Mouse (Mus musculus) midbrain, embryonic 10.5 days (tissue): ENCODE measurements at regions not wholly inside any gene's neighbourhood (a gene's known extent, or its start where the extent isn't known, plus 50 kb on each side); places are given as distances from the start of the nearest gene placed in this dataset.

Source experiments
- DNase-seq: peaks from one replicate; pipeline ENCODE4 v3.0.0-alpha.2; 2017; ENCODE audit warnings: low spot score
- H3K27ac ChIP-seq: fragments of 300-500 bp; sonication (generic); replicated peaks from 2 replicates; pipeline ENCODE4 v1.5.1; 2016; ENCODE audit warnings: mild to moderate bottlenecking
- H3K27me3 ChIP-seq: fragments of 300-500 bp; sonication (generic); 2 replicates; pipeline ENCODE4 v1.6.1; 2016; ENCODE audit warnings: low read depth, mild to moderate bottlenecking; ENCODE audit not compliant: poor library complexity, severe bottlenecking
- H3K36me3 ChIP-seq: fragments of 300-500 bp; sonication (generic); 2 replicates; pipeline ENCODE4 v1.6.1; 2016; ENCODE audit warnings: mild to moderate bottlenecking, moderate library complexity
- H3K4me1 ChIP-seq: fragments of 300-500 bp; sonication (generic); 2 replicates; pipeline ENCODE4 v1.6.1; 2016
- H3K4me3 ChIP-seq: fragments of 300-500 bp; sonication (generic); 2 replicates; pipeline ENCODE4 v1.5.1; 2016; ENCODE audit warnings: mild to moderate bottlenecking, moderate library complexity
- H3K9me3 ChIP-seq: fragments of 300-500 bp; sonication (generic); replicated peaks from 2 replicates; pipeline ENCODE4 v1.6.1; 2016; ENCODE audit warnings: mild to moderate bottlenecking
- WGBS: fragments of 180-500 bp; shearing (Covaris S2); methylation state at CpG from one replicate; pipeline ENCODE4 v1.1.7; 2016; 5-methylcytosine and 5-hydroxymethylcytosine counted together

GRCm38 (mm10) chr13:28507783-28508182 lies 250.5 kb downstream of the Gm11361 start:
- Histone ChIP-seq H3K27ac (no peak overlapping the region), H3K9me3 (no peaks in the 10 kb centered on the region), H3K4me1 (no peaks in the 10 kb centered on the region), H3K27me3 (no peaks in the 10 kb centered on the region), H3K36me3 (peaks cover 20% of the 10 kb centered on the region), H3K4me3 (no peak overlapping the region)
- WGBS, result 87% methylated on average over 5 of the region's 5 CpGs
- DNase-seq, result no peak

- H3K4me1 ChIP-seq, result peaks cover 4% of the 10 kb centered on the region; the same call in 1 of the 2 replicates
- H3K4me3 ChIP-seq, result no peak overlapping the region
- H3K36me3 ChIP-seq, result peaks cover 20% of the 10 kb centered on the region
- no peak overlapping the region for H3K27ac ChIP-seq
- WGBS, result 91% methylated on average over 3 of the region's 3 CpGs
- H3K9me3 ChIP-seq, result no peaks in the 10 kb centered on the region
- no peaks in the 10 kb centered on the region for H3K27me3 ChIP-seq
- no peak for DNase-seq
Measured at GRCm38 (mm10) chr13:28504340-28504739, 247.0 kb downstream of the Gm11361 start.

- WGBS, result 69% methylated on average over 2 of the region's 2 CpGs
- no peaks in the 10 kb centered on the region for H3K27me3 ChIP-seq
- peaks cover 4% of the 10 kb centered on the region; the same call in 1 of the 2 replicates for H3K4me1 ChIP-seq
- peaks cover 20% of the 10 kb centered on the region for H3K36me3 ChIP-seq
- no peak overlapping the region for H3K27ac ChIP-seq
- no peak for DNase-seq
- no peak overlapping the region for H3K4me3 ChIP-seq
- H3K9me3 ChIP-seq, result no peaks in the 10 kb centered on the region
Measured at GRCm38 (mm10) chr13:28502171-28502570, 244.8 kb downstream of the Gm11361 start.

GRCm38 (mm10) chr13:28500697-28501096 lies 243.4 kb downstream of the Gm11361 start:
- no peak overlapping the region for H3K27ac ChIP-seq
- no peak for DNase-seq
- peaks cover 4% of the 10 kb centered on the region; the same call in 1 of the 2 replicates for H3K4me1 ChIP-seq
- 93% methylated on average over 6 of the region's 6 CpGs for WGBS
- no peaks in the 10 kb centered on the region for H3K27me3 ChIP-seq
- no peak overlapping the region for H3K4me3 ChIP-seq
- H3K36me3 ChIP-seq, result peaks cover 20% of the 10 kb centered on the region
- H3K9me3 ChIP-seq, result no peaks in the 10 kb centered on the region

GRCm38 (mm10) chr13:28497483-28497882 lies 240.2 kb downstream of the Gm11361 start:
- no peaks in the 10 kb centered on the region for H3K36me3 ChIP-seq
- no peaks in the 10 kb centered on the region for H3K27me3 ChIP-seq
- peaks cover 4% of the 10 kb centered on the region; the same call in 1 of the 2 replicates for H3K4me1 ChIP-seq
- 89% methylated on average over 4 of the region's 4 CpGs for WGBS
- H3K27ac ChIP-seq, result no peak overlapping the region
- no peak for DNase-seq
- H3K9me3 ChIP-seq, result no peaks in the 10 kb centered on the region
- no peak overlapping the region for H3K4me3 ChIP-seq

GRCm38 (mm10) chr13:28492015-28492414 lies 234.7 kb downstream of the Gm11361 start:
- 94% methylated on average over 2 of the region's 2 CpGs for WGBS
- Histone ChIP-seq H3K36me3 (no peaks in the 10 kb centered on the region), H3K27ac (no peak overlapping the region), H3K4me1 (no peaks in the 10 kb centered on the region), H3K27me3 (no peaks in the 10 kb centered on the region), H3K9me3 (no peaks in the 10 kb centered on the region), H3K4me3 (no peak overlapping the region)
- DNase-seq, result no peak

- no peaks in the 10 kb centered on the region for H3K36me3 ChIP-seq
- H3K9me3 ChIP-seq, result no peaks in the 10 kb centered on the region
- no peak overlapping the region for H3K27ac ChIP-seq
- 94% methylated on average over 3 of the region's 3 CpGs for WGBS
- H3K27me3 ChIP-seq, result no peaks in the 10 kb centered on the region
- 0 out of 2 replicates have a peak, but pooled peaks cover 6% of the 10 kb centered on the region for H3K4me1 ChIP-seq
- DNase-seq, result no peak
- H3K4me3 ChIP-seq, result no peak overlapping the region
Measured at GRCm38 (mm10) chr13:28483727-28484126, 226.4 kb downstream of the Gm11361 start.

- DNase-seq, result peak; percentile 31
- H3K4me3 ChIP-seq, result no peak overlapping the region
- H3K4me1 ChIP-seq, result 0 out of 2 replicates have a peak, but pooled peaks cover 6% of the 10 kb centered on the region
- WGBS, result 87% methylated on average over 7 of the region's 7 CpGs
- 0 out of 2 replicates have a peak overlapping the region, but pooled peaks have one; percentile 23 for H3K27ac ChIP-seq
- peaks cover 8% of the 10 kb centered on the region for H3K36me3 ChIP-seq
- H3K9me3 ChIP-seq, result no peaks in the 10 kb centered on the region
- H3K27me3 ChIP-seq, result no peaks in the 10 kb centered on the region
Measured at GRCm38 (mm10) chr13:28481224-28481965, 224.1 kb downstream of the Gm11361 start.

- Histone ChIP-seq H3K4me3 (no peak overlapping the region), H3K9me3 (no peaks in the 10 kb centered on the region), H3K27ac (no peak overlapping the region), H3K4me1 (no peaks in the 10 kb centered on the region), H3K27me3 (no peaks in the 10 kb centered on the region), H3K36me3 (0 out of 2 replicates have a peak, but pooled peaks cover 3% of the 10 kb centered on the region)
- 91% methylated on average over 2 of the region's 2 CpGs for WGBS
- DNase-seq, result no peak
Measured at GRCm38 (mm10) chr13:28466151-28466550, 208.8 kb downstream of the Gm11361 start.

- H3K9me3 ChIP-seq, result no peaks in the 10 kb centered on the region
- no peaks in the 10 kb centered on the region for H3K4me1 ChIP-seq
- no peak overlapping the region for H3K27ac ChIP-seq
- 95% methylated on average over 2 of the region's 2 CpGs for WGBS
- H3K36me3 ChIP-seq, result peaks cover 10% of the 10 kb centered on the region
- DNase-seq, result no peak
- H3K27me3 ChIP-seq, result no peaks in the 10 kb centered on the region
- H3K4me3 ChIP-seq, result no peak overlapping the region
Measured at GRCm38 (mm10) chr13:28465187-28465880, 208.0 kb downstream of the Gm11361 start.

- Histone ChIP-seq H3K27me3 (no peaks in the 10 kb centered on the region), H3K36me3 (peaks cover 17% of the 10 kb centered on the region), H3K27ac (no peak overlapping the region), H3K4me3 (no peak overlapping the region), H3K4me1 (no peaks in the 10 kb centered on the region), H3K9me3 (no peaks in the 10 kb centered on the region)
- DNase-seq, result no peak
- 92% methylated on average over 10 of the region's 10 CpGs for WGBS
Measured at GRCm38 (mm10) chr13:28461281-28461680, 204.0 kb downstream of the Gm11361 start.

- peaks cover 17% of the 10 kb centered on the region for H3K36me3 ChIP-seq
- no peaks in the 10 kb centered on the region for H3K27me3 ChIP-seq
- peaks cover 8% of the 10 kb centered on the region; the same call in 1 of the 2 replicates for H3K4me1 ChIP-seq
- no peak for DNase-seq
- 89% methylated on average over 3 of the region's 3 CpGs for whole genome bisulfite sequencing
- no peaks in the 10 kb centered on the region for H3K9me3 ChIP-seq
- no peak overlapping the region for H3K27ac ChIP-seq
- no peak overlapping the region for H3K4me3 ChIP-seq
Measured at GRCm38 (mm10) chr13:28457403-28457802, 200.1 kb downstream of the Gm11361 start.

GRCm38 (mm10) chr13:28455878-28456277 lies 198.6 kb downstream of the Gm11361 start:
- Histone ChIP-seq H3K4me1 (peaks cover 16% of the 10 kb centered on the region), H3K27ac (no peak overlapping the region), H3K27me3 (no peaks in the 10 kb centered on the region), H3K4me3 (no peak overlapping the region), H3K36me3 (peaks cover 13% of the 10 kb centered on the region), H3K9me3 (no peaks in the 10 kb centered on the region)
- no peak for DNase-seq
- WGBS, result 90% methylated on average over 3 of the region's 3 CpGs
